Mouse (Mus musculus): Measurements from ENCODE around the gene Rpl10a.

The Rpl10a gene

GRCm38 (mm10) chr17:28328366-28328928 is at the start of gene Rpl10a:
Gene Rpl10a, plus strand, starts transcription at chr17:28328471.
- DNase-seq: peak; percentile 97

- no peak for DNase-seq
These were observed 49.0 kb upstream of the Rpl10a start for GRCm38 (mm10) chr17:28279236-28279635.

- DNase-seq: no peak
These were observed 48.4 kb upstream of the Rpl10a start for GRCm38 (mm10) chr17:28279780-28280422.

GRCm38 (mm10) chr17:28280423-28280800 is 47.9 kb upstream of the Rpl10a start:
- DNase-seq: no peak

GRCm38 (mm10) chr17:28280831-28281377 is 47.4 kb upstream of the Rpl10a start:
- DNase-seq: no peak

- no peak for DNase-seq
These were observed 46.3 kb upstream of the Rpl10a start for GRCm38 (mm10) chr17:28281866-28282441.

- no peak for DNase-seq
These were observed 45.1 kb upstream of the Rpl10a start for GRCm38 (mm10) chr17:28283199-28283598.

GRCm38 (mm10) chr17:28286133-28286532 is 42.1 kb upstream of the Rpl10a start:
- no peak for DNase-seq

GRCm38 (mm10) chr17:28286964-28287363 is 41.3 kb upstream of the Rpl10a start:
- no peak for DNase-seq

GRCm38 (mm10) chr17:28287578-28287977 is 40.7 kb upstream of the Rpl10a start:
- no peak for DNase-seq

GRCm38 (mm10) chr17:28287980-28288379 is 40.3 kb upstream of the Rpl10a start:
- DNase-seq: no peak

GRCm38 (mm10) chr17:28290262-28290661 is 38.0 kb upstream of the Rpl10a start:
- no peak for DNase-seq

GRCm38 (mm10) chr17:28290671-28291070 is 37.6 kb upstream of the Rpl10a start:
- no peak for DNase-seq

- DNase-seq: no peak
These were observed 36.9 kb upstream of the Rpl10a start for GRCm38 (mm10) chr17:28291346-28291745.

GRCm38 (mm10) chr17:28293716-28294115 is 34.6 kb upstream of the Rpl10a start:
- DNase-seq: no peak

- DNase-seq: no peak
These were observed 33.6 kb upstream of the Rpl10a start for GRCm38 (mm10) chr17:28294449-28295333.

GRCm38 (mm10) chr17:28298888-28299287 is 29.4 kb upstream of the Rpl10a start:
- DNase-seq: no peak

GRCm38 (mm10) chr17:28299669-28300320 is 28.5 kb upstream of the Rpl10a start:
- no peak for DNase-seq

GRCm38 (mm10) chr17:28300323-28300722 is 27.9 kb upstream of the Rpl10a start:
- DNase-seq: no peak

- DNase-seq: no peak
These were observed 27.4 kb upstream of the Rpl10a start for GRCm38 (mm10) chr17:28300850-28301249.

GRCm38 (mm10) chr17:28305172-28305571 is 23.1 kb upstream of the Rpl10a start:
- DNase-seq: no peak

All from cerebellum, adult 8-10 months (tissue).